Mouse (Mus musculus) megakaryocyte, embryonic 14.5 days (primary cell): ENCODE measurements around the gene Sqstm1.

Experiments used
- FLI1 ChIP-seq: IDR thresholded peaks from 2 replicates; pipeline ENCODE4 v1.6.1; 2012; ENCODE audit warnings: low read length, inconsistent platforms, mixed read lengths
- GATA1 ChIP-seq: IDR thresholded peaks from 3 replicates; pipeline ENCODE4 v1.6.1; 2012; ENCODE audit warnings: mixed read lengths, low read length, inconsistent platforms, borderline replicate concordance

- no peak for TF ChIP-seq GATA1
- no peak for TF ChIP-seq FLI1
Observed at GRCm38 (mm10) chr11:50194070-50194469, 16.6 kb downstream of the Sqstm1 start.
